8 mouse cellular contexts compared by ENCODE assay signal in the genomic region with DNA sequence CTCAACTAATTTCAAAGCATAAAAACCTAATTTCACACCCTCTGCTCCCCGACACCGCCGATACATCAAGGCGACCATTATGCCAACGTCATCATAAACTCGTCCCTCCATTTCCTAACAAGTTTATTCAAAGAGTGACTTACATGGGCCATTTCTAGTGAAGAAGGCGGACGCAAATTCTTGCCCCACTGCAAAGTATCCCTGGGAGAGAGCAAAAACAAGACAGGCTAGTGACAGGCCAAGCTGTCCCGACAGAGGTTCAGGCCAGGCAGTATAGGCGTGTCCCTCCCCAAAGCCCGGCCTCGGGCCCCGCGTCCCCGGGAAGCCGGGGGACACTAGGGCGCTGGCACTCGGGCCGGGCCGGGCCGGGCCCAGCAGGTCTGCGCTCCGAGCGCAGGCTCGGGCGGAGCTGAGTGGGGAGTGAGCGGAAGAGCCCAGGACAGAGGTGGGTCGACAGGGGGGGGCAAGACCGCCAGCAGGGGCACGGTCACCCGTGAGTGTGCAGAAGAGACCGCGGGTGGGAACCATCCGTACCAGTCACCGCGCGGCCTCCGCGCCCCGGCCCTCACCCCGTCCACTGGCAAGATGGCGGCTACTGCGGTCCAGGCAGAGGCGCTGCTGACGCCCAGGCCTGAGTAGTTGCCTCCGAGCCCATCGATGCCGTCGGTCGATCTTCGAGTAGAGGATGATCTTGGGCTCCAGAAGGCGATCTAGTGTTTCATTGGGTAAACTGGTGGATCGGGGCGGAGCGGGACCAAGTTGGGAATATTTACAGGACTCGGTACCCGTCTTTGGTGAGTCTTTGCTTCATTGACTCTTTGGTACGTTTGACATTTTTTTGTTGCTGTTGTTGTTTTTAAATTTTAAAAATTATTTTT. TPM values are rescaled to one million over a fixed set of nuclear protein-coding genes. Genes with fewer than 3 reads are reported as not detected.
DNase-seq lines count a peak whose midpoint lies in the region; ATAC-seq and TF ChIP-seq lines count a peak whose summit lies in the region.

A gene (minus strand): TSS at position 693 of the 878 bp plus-strand sequence.

- under 1% methylated on average over 58 of the region's 58 CpGs for WGBS in forebrain, embryonic 15.5 days
- WGBS in lung, embryonic 15.5 days: under 1% methylated on average over 58 of the region's 58 CpGs

- H3K4me3 ChIP-seq in G1E (ENCODE audit: low read depth, low read length): peak within 1 kb of the TSS; percentile 80
- peak within 1 kb of the TSS; percentile 72 for H3K4me3 ChIP-seq in forebrain, embryonic 15.5 days
- peak within 1 kb of the TSS; percentile 92 for H3K4me3 ChIP-seq in layer of hippocampus, adult 2 months
- peak within 1 kb of the TSS; percentile 93 for H3K4me3 ChIP-seq in lung, embryonic 15.5 days

- no peak for TF ChIP-seq CTCF in G1E (IDR thresholded peaks at IDR 0.05; ENCODE audit: low read depth, low read length)
- TF ChIP-seq CTCF in layer of hippocampus, adult 2 months (conservative IDR thresholded peaks at IDR 0.05): no peak

- no peaks in the 10 kb centered on the region for H3K9me3 ChIP-seq in G1E (replicated peaks)
- no peaks in the 10 kb centered on the region for H3K9me3 ChIP-seq in forebrain, embryonic 15.5 days
- no peaks in the 10 kb centered on the region for H3K9me3 ChIP-seq in lung, embryonic 15.5 days

- H3K36me3 ChIP-seq in G1E (replicated peaks): peaks cover 16% of the 10 kb centered on the region
- peaks cover 1% of the 10 kb centered on the region for H3K36me3 ChIP-seq in forebrain, embryonic 15.5 days
- H3K36me3 ChIP-seq in lung, embryonic 15.5 days: peaks cover under 1% of the 10 kb centered on the region; the same call in 1 of the 2 replicates

- H3K9ac ChIP-seq in forebrain, embryonic 15.5 days (replicated peaks): peak within 1 kb of the TSS; percentile 80
- peak within 1 kb of the TSS; percentile 91 for H3K9ac ChIP-seq in lung, embryonic 15.5 days

- intact Hi-C loops in heart, postnatal 25 days (cut with DNase I): loop anchor here (10.0 kb wide), 2 partner anchors 1138 to 1778 kb away; a partner anchor contains a TSS

- peak; percentile 64 for DNase-seq in G1E (ENCODE audit: low spot score)
- peak; percentile 88 for DNase-seq in cerebellum, adult 11-12 months
- DNase-seq in heart, postnatal 25 days (ENCODE audit: low spot score): peak; percentile 86
- peak; percentile 88 to 93 for DNase-seq in layer of hippocampus, adult 2 months (ENCODE audit: low spot score in 2 of 2)
- peak; percentile 87 for DNase-seq in ovary, adult 18-20 months (ENCODE audit: low spot score)
- peak; percentile 90 for DNase-seq in thymus, postnatal 0 days (ENCODE audit: low spot score)

- peak; percentile 92 for ATAC-seq in G1E (ENCODE audit: extremely low read depth, insufficient number of reproducible peaks, low FRiP score, poor library complexity, severe bottlenecking)
- peak; percentile 96 for ATAC-seq in forebrain, embryonic 15.5 days (replicated peaks)
- peak; percentile 96 for ATAC-seq in lung, embryonic 15.5 days (ENCODE audit: borderline replicate concordance, extremely low read depth, low FRiP score, low TSS enrichment)

- H3K27me3 ChIP-seq in G1E (ENCODE audit: insufficient read depth, low read length): no peaks in the 10 kb centered on the region
- no peaks in the 10 kb centered on the region for H3K27me3 ChIP-seq in forebrain, embryonic 15.5 days
- H3K27me3 ChIP-seq in lung, embryonic 15.5 days: no peaks in the 10 kb centered on the region

- peak within 1 kb of the TSS; percentile 49 for H3K4me2 ChIP-seq in forebrain, embryonic 15.5 days (replicated peaks)
- H3K4me2 ChIP-seq in lung, embryonic 15.5 days: peak within 1 kb of the TSS; percentile 71

- peak within 1 kb of the TSS; percentile 76 for H3K27ac ChIP-seq in forebrain, embryonic 15.5 days (replicated peaks)
- peak within 1 kb of the TSS; percentile 95 for H3K27ac ChIP-seq in layer of hippocampus, adult 2 months
- H3K27ac ChIP-seq in lung, embryonic 15.5 days: peak within 1 kb of the TSS; percentile 92

- peaks cover 30% of the 10 kb centered on the region for H3K4me1 ChIP-seq in G1E (ENCODE audit: insufficient read depth, low read depth, low read length)
- peaks cover 32% of the 10 kb centered on the region for H3K4me1 ChIP-seq in forebrain, embryonic 15.5 days
- peaks cover 19% of the 10 kb centered on the region for H3K4me1 ChIP-seq in lung, embryonic 15.5 days

RNA-seq across cellular contexts. Expression of the gene that starts here (rescaled TPM):
- total RNA-seq in G1E (2014; fragmentation: Nextera tagmentation) (83.6 and 102 TPM in 2 replicates), G1E (2017) (91.2 and 95.7 TPM in 2 replicates)
- 21.0 and 22.4 TPM in 2 replicates for polyA plus RNA-seq in G1E (2012)
- polyA plus RNA-seq in forebrain, embryonic 15.5 days (2015; fragmentation: Nextera tagmentation; extraction: Ambion mirVana): 155 and 164 TPM in 2 replicates
- total RNA-seq in heart, postnatal 25 days (2021): 100 to 1,000 TPM; 161 to 168 TPM
- total RNA-seq in layer of hippocampus, adult 2 months (2021): 10 to 100 TPM; 50.2 to 52.4 TPM
- polyA plus RNA-seq in lung, embryonic 15.5 days (2015; fragmentation: Nextera tagmentation; extraction: Ambion mirVana): 161 and 165 TPM in 2 replicates
- 135 and 147 TPM in 2 replicates for polyA plus RNA-seq in thymus, postnatal 0 days (2015; fragmentation: Nextera tagmentation; extraction: Ambion mirVana)

Comparison
In these comparisons a context has a peak if more than half of its experiments do, and no peak if none do; other contexts are left out.
1. Peak in every context shown above with its lines: DNase-seq, ATAC-seq, H3K4me3 ChIP-seq and H3K27ac ChIP-seq.